Mouse (Mus musculus): Measurements from ENCODE around the gene Rgs14. TPM values are rescaled to one million over a fixed set of nuclear protein-coding genes. Genes with fewer than 3 reads are reported as not detected.

Rgs14 gene
- 2.1 and 2.5 TPM in 2 replicates for polyA plus RNA-seq (2015; fragmentation: Nextera tagmentation; extraction: Ambion mirVana)

DNA sequence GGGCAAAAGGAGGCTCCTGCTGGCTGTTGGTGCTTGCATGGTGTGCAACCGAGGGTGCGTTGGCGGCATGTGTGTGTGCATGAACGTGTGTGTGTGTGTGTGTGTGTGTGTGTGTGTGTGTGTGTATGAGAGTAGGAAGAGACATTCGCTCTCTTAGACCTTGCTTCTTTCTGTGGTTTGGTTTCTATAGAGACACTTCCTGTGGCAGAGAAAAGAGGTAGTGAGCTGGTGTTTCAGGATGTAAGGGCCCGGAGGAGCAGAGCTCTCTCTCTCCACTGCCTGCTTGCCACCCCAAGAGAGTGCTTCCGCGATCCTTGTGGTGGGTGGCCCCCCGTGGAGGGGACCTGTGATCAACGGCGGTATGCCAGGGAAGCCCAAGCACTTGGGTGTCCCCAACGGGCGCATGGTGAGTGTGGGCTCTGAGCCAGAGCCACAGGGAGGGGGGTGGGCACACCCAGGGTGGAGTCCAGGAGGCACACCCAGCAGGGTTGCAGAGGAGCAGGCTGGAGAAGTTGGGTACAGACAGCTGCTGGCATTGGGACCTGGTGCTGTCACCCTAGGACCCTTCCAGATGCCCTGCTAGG lies at the start of gene Rgs14:
TSS of gene Rgs14 (plus strand) at position 202 of the 584 bp plus-strand sequence.
- Histone ChIP-seq H3K9ac (no peak within 1 kb of the TSS), H3K27ac (replicated peaks) (no peak within 1 kb of the TSS), H3K4me2 (replicated peaks) (peak within 1 kb of the TSS; percentile 15; the same call in 1 of the 2 replicates), H3K4me3 (replicated peaks) (0 out of 2 replicates have a peak within 1 kb of the TSS, but pooled peaks have one; percentile 6), H3K27me3 (peaks cover 11% of the 10 kb centered on the region; the same call in 1 of the 2 replicates), H3K4me1 (peaks cover 5% of the 10 kb centered on the region; the same call in 1 of the 2 replicates), H3K9me3 (replicated peaks) (no peaks in the 10 kb centered on the region), H3K36me3 (no peaks in the 10 kb centered on the region)
- ATAC-seq (ENCODE audit: insufficient number of reproducible peaks, low FRiP score, low TSS enrichment, low read depth), result no peak; the same call in 1 of the 2 replicates
- WGBS, result 57% methylated on average over 13 of the region's 13 CpGs

DNA sequence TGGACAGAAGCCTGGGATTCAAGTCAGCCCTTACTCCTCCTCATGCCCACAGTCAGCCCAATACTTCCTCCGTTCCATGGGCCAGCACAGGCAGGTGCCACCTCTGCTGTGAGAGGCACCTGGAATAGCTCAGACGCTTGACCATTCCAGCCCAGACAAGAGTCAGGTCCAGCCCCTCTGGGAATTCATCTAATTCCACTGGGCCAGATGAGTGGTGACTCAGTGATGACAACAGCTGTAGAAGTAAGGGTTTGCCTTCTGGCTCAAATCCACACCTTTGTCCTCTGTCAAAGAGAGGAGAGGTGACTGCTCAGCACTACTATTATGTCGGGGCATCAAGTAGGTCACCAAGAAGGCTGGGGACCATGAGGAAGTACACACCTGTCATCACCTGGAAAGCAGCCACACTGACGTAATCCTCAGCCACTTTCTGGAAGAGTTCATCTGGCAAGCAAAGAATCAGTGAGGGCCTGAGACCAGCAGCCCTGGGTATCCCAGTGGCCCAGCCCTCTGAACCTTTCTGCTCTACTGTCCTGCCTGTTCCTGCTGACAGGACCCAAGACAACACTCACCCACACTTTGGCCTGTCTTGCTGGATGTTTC lies 49.5 kb upstream of the Rgs14 start, which contains the start of gene Prelid1:
TSS of gene Prelid1 (plus strand) at position 570 of the 603 bp plus-strand sequence.
- H3K4me1 ChIP-seq, result peaks cover 36% of the 10 kb centered on the region
- peak within 1 kb of the TSS; percentile 68 for H3K4me2 ChIP-seq (replicated peaks)
- peak within 1 kb of the TSS; percentile 99 for H3K9ac ChIP-seq
- H3K27me3 ChIP-seq, result no peaks in the 10 kb centered on the region
- ATAC-seq (ENCODE audit: insufficient number of reproducible peaks, low FRiP score, low TSS enrichment, low read depth), result no peak
- peaks cover 69% of the 10 kb centered on the region for H3K36me3 ChIP-seq
- H3K9me3 ChIP-seq (replicated peaks), result no peaks in the 10 kb centered on the region
- peak within 1 kb of the TSS; percentile 98 for H3K4me3 ChIP-seq (replicated peaks)
- peak within 1 kb of the TSS; percentile 88 for H3K27ac ChIP-seq (replicated peaks)
- WGBS, result 76% methylated on average over 4 of the region's 4 CpGs

DNA sequence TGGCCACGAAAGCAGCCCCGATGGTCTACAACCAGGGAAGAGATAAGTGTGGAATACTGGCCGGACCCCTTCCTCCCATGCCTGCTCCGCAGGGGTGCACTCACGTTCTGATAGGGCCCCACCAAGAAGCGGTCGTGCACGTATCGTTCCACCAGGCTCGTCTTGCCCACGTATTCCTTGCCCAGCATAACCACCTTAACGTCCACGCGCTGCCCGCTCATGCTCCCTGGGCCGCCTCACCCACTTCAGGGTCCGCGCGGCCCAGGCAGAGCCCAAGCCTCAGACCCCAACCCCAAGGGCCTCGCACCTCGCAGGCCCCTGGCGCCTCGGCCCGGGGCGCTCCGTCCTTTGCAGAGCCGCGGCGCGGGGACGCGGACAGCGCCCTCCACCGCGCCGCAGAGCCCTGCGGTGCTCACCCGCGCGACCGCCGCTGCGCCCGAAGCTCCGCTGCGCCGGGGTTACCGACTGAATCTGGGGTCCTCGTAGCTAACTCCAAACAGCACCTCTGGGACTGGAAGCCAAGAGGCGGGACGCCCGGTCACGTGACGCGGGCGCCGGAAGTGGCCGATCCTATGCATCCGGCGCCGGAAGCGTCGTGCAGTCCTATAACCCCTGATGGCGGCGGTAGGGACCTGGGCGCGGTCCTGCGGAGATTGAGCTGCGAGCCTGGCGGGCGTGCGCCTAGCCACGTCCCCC lies 48.0 kb upstream of the Rgs14 start, which contains the start of gene Rab24:
TSS of gene Rab24 (minus strand) at position 513 of the 696 bp plus-strand sequence.
- no peaks in the 10 kb centered on the region for H3K9me3 ChIP-seq (replicated peaks)
- H3K4me2 ChIP-seq (replicated peaks), result peak within 1 kb of the TSS; percentile 68
- H3K4me1 ChIP-seq, result peaks cover 36% of the 10 kb centered on the region
- WGBS, result under 1% methylated on average over 73 of the region's 73 CpGs
- peak within 1 kb of the TSS; percentile 99 for H3K9ac ChIP-seq
- ATAC-seq (ENCODE audit: insufficient number of reproducible peaks, low FRiP score, low TSS enrichment, low read depth), result peak; percentile 86
- peak within 1 kb of the TSS; percentile 88 for H3K27ac ChIP-seq (replicated peaks)
- H3K4me3 ChIP-seq (replicated peaks), result peak within 1 kb of the TSS; percentile 98
- peaks cover 67% of the 10 kb centered on the region for H3K36me3 ChIP-seq
- no peaks in the 10 kb centered on the region for H3K27me3 ChIP-seq

DNA sequence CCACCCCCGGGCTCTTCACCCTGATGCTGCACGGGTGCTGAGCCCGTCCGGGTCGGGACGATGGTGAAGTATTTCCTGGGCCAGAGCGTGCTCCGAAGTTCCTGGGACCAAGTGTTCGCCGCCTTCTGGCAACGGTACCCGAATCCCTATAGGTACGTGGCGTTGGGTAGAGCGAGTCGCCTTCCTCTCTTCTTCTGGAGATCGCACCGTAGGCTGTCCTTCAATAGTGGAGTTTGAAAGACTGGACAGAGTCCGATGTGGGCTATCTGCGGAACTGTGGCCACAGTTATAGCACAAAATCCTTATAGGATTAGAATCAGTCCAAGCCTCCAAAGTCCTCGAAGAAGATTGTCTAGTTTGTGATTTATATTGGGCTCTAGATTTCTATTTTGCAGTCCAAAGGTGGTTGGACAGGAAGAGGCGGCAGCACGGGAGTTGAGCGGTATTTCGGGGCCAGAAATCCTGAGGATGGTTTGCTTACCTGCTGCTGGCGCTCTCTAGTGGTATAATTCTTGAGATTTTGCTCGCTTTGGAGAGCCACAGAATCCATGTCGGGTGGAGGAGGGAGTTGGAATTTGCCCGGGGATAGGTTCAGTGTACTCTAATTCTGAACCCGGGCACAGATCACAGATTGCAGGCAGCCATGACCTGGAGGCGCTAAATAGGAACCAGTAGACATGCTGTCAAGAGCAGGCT lies 47.3 kb upstream of the Rgs14 start:
- no peak; the same call in 1 of the 2 replicates for ATAC-seq (ENCODE audit: insufficient number of reproducible peaks, low FRiP score, low TSS enrichment, low read depth)
- under 1% methylated on average over 31 of the region's 31 CpGs for WGBS
- peak overlapping the region; percentile 98 for H3K4me3 ChIP-seq (replicated peaks)
- peaks cover 60% of the 10 kb centered on the region for H3K36me3 ChIP-seq
- peak overlapping the region; percentile 99 for H3K9ac ChIP-seq
- H3K4me1 ChIP-seq, result peaks cover 40% of the 10 kb centered on the region
- peak overlapping the region; percentile 68 for H3K4me2 ChIP-seq (replicated peaks)
- H3K9me3 ChIP-seq (replicated peaks), result no peaks in the 10 kb centered on the region
- no peaks in the 10 kb centered on the region for H3K27me3 ChIP-seq
- peak overlapping the region; percentile 88 for H3K27ac ChIP-seq (replicated peaks)

DNA sequence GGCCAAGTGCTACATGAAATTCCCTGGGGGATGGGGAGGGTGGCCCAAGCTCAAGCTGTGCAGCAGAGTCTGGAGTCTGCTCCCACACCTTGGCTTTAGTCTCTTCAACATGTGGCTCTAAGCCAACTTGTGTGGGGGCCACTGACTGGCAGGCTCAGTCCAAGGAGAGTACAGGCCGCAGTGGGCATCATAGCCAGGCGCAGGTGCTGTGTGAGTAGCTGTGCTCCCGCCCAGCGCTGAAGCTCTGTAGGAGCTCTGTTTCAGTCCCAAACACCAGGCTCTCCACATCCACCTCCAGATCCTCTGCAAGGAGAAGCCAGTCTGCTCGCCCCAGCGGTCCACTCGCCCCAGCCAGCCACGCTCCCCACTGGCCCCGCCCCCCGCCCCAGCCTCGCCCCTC lies 43.9 kb upstream of the Rgs14 start:
- peaks cover 31% of the 10 kb centered on the region for H3K36me3 ChIP-seq
- no peaks in the 10 kb centered on the region for H3K27me3 ChIP-seq
- no peak overlapping the region for H3K4me2 ChIP-seq (replicated peaks)
- H3K4me1 ChIP-seq, result peaks cover 58% of the 10 kb centered on the region
- ATAC-seq (ENCODE audit: insufficient number of reproducible peaks, low FRiP score, low TSS enrichment, low read depth), result no peak
- no peaks in the 10 kb centered on the region for H3K9me3 ChIP-seq (replicated peaks)
- no peak overlapping the region for H3K27ac ChIP-seq (replicated peaks)
- H3K9ac ChIP-seq, result no peak overlapping the region
- WGBS, result 76% methylated on average over 11 of the region's 11 CpGs
- H3K4me3 ChIP-seq (replicated peaks), result no peak overlapping the region

DNA sequence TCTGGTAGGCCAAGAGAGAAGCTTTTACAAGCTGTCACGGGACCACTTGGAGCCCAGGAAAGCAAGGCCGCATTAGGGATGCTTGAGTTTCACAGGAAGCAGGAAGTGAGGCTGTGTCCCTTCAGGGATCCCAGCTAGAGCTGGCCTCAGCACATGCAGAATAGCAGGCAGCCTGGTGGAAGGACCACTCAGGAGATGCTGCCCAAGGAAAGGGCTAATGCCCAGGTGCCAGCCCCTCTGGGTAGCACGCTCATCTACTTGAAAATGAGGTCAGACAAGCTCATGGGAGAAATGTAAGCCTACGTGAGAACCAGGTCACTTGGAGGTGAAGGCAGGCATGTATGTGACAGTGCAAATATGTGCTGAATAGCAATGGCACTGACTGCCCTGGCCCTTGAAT lies 42.4 kb upstream of the Rgs14 start:
- Histone ChIP-seq H3K4me1 (peaks cover 55% of the 10 kb centered on the region), H3K9ac (no peak overlapping the region), H3K4me2 (replicated peaks) (0 out of 2 replicates have a peak overlapping the region, but pooled peaks have one; percentile 4), H3K4me3 (replicated peaks) (no peak overlapping the region; the same call in 1 of the 2 replicates), H3K9me3 (replicated peaks) (no peaks in the 10 kb centered on the region), H3K36me3 (peaks cover 31% of the 10 kb centered on the region), H3K27me3 (no peaks in the 10 kb centered on the region), H3K27ac (replicated peaks) (peak overlapping the region; percentile 39; the same call in 1 of the 2 replicates)
- ATAC-seq (ENCODE audit: insufficient number of reproducible peaks, low FRiP score, low TSS enrichment, low read depth), result no peak
- WGBS, result 53% methylated on average over 4 of the region's 4 CpGs

DNA sequence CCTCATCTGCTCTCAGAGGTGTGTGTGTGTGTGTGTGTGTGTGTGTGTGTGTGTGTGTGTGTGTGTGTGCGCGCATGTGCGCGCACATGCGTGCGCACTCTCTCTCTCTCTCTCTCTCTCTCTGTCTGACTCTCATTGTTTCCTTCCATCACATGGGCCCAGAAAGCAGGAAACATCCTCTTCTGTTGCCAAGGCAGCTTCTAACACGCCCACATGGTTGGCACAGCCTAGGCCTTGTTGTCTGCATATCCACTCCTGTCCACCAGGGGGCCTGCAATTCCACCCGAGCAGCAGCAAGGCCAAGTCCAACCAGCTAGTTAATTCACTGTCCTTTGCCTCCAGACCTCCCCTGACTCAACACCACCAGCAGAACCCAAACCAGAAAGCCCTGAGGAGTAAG lies 41.9 kb upstream of the Rgs14 start:
- no peak overlapping the region for H3K9ac ChIP-seq
- H3K4me2 ChIP-seq (replicated peaks), result peak overlapping the region; percentile 91; the same call in 1 of the 2 replicates
- H3K9me3 ChIP-seq (replicated peaks), result no peaks in the 10 kb centered on the region
- peaks cover 31% of the 10 kb centered on the region for H3K36me3 ChIP-seq
- H3K4me1 ChIP-seq, result peaks cover 52% of the 10 kb centered on the region
- peak overlapping the region; percentile 82 for H3K4me3 ChIP-seq (replicated peaks)
- H3K27me3 ChIP-seq, result no peaks in the 10 kb centered on the region
- WGBS, result 0% methylated on average over 2 of the region's 8 CpGs
- 0 out of 2 replicates have a peak overlapping the region, but pooled peaks have one; percentile 39 for H3K27ac ChIP-seq (replicated peaks)
- ATAC-seq (ENCODE audit: insufficient number of reproducible peaks, low FRiP score, low TSS enrichment, low read depth), result no peak

DNA sequence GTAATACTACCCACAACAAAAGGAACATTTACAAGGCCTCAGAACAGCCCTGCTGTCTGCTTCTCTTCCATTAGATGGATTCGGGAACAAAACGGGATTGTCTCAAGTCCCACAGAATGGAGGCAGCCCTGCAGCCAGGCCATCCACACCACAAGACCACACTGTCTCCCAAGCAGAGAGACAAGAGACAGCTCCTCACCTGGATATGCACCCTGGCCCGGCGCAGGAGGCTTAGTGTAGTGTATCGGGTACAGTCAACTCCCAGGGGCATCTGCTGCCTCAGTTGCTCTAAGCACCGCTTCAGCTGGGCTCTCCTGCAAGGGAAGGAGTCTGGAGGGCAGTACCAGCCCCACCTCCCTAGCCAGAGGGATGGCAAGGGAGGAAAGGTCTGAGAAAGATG lies 41.4 kb upstream of the Rgs14 start:
- Histone ChIP-seq H3K4me3 (replicated peaks) (peak overlapping the region; percentile 82), H3K36me3 (peaks cover 28% of the 10 kb centered on the region), H3K27ac (replicated peaks) (no peak overlapping the region), H3K9ac (peak overlapping the region; percentile 9; the same call in 1 of the 2 replicates), H3K9me3 (replicated peaks) (no peaks in the 10 kb centered on the region), H3K4me2 (replicated peaks) (peak overlapping the region; percentile 91), H3K27me3 (no peaks in the 10 kb centered on the region), H3K4me1 (peaks cover 47% of the 10 kb centered on the region)
- WGBS, result 77% methylated on average over 6 of the region's 6 CpGs
- ATAC-seq (ENCODE audit: insufficient number of reproducible peaks, low FRiP score, low TSS enrichment, low read depth), result no peak

DNA sequence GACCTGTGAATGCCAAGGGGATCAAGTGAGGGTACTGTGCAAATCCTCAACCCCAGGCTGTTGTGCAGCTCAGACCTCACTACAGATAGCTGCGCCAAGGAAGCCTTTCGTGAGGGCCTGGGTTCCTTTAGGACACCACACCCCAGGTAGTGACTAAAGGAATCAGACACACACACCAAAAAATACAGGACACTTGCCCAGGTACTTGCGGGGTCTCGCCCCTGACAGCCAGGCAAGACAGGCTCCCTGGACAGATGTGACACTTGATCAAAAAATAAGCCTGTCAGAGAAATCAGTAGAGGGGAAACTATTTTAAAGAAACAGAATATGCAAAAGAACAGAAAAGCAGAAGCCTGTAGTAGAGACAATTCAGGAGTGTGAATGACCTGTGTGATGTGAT lies 40.9 kb upstream of the Rgs14 start:
- WGBS, result 77% methylated on average over 4 of the region's 4 CpGs
- H3K36me3 ChIP-seq, result peaks cover 24% of the 10 kb centered on the region
- no peaks in the 10 kb centered on the region for H3K27me3 ChIP-seq
- peak overlapping the region; percentile 91 for H3K4me2 ChIP-seq (replicated peaks)
- H3K9ac ChIP-seq, result peak overlapping the region; percentile 44; the same call in 1 of the 2 replicates
- ATAC-seq (ENCODE audit: insufficient number of reproducible peaks, low FRiP score, low TSS enrichment, low read depth), result no peak
- no peaks in the 10 kb centered on the region for H3K9me3 ChIP-seq (replicated peaks)
- H3K4me3 ChIP-seq (replicated peaks), result peak overlapping the region; percentile 82
- H3K27ac ChIP-seq (replicated peaks), result no peak overlapping the region
- peaks cover 42% of the 10 kb centered on the region for H3K4me1 ChIP-seq

DNA sequence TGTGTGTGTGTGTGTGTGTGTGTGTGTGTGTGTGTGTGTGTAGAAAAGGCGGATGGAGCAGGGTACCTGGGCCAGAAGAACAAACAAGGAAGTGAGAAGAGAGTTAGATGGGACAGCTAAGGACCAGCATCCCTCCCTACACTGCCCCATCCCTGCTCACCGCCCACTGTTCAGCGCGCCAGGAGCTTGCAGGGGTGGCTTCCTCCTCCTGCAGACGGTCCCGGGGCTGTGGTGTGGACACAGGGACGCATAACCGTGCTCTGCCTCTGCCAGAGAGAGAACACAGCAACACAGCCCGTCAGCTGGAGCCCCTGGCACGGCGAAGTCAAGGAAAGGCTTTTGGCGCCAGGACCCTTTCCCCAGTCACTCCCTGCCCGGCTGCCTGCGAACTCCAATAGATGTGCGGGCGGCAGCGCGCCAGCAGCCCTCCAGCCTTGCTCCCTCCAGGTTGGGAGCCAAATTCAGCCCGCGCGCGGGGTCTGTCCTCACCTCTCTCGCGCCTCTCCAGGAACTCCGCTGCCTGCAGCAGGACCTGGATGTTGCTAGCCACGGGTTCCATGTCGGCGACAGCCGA lies 40.3 kb upstream of the Rgs14 start:
- Histone ChIP-seq H3K4me1 (peaks cover 36% of the 10 kb centered on the region), H3K4me3 (replicated peaks) (peak overlapping the region; percentile 82), H3K9me3 (replicated peaks) (no peaks in the 10 kb centered on the region), H3K36me3 (peaks cover 18% of the 10 kb centered on the region), H3K27ac (replicated peaks) (peak overlapping the region; percentile 91), H3K4me2 (replicated peaks) (peak overlapping the region; percentile 91), H3K9ac (peak overlapping the region; percentile 44; the same call in 1 of the 2 replicates), H3K27me3 (no peaks in the 10 kb centered on the region)
- under 1% methylated on average over 29 of the region's 29 CpGs for WGBS
- ATAC-seq (ENCODE audit: insufficient number of reproducible peaks, low FRiP score, low TSS enrichment, low read depth), result peak; percentile 25
